Mouse (Mus musculus): Measurements from ENCODE around the gene Dhrs4. TPM values are rescaled to one million over a fixed set of nuclear protein-coding genes. Genes with fewer than 3 reads are reported as not detected.
A peak's percentile ranks its signal among the peaks of the same experiment; 100 is the strongest.

Dhrs4 gene
- total RNA-seq (2014; rRNA removed) (15.8 and 18.4 TPM in 2 replicates), polyA plus RNA-seq (2015; fragmentation: Nextera tagmentation; extraction: Ambion mirVana) (28.1 and 29.6 TPM in 2 replicates)

- peak within 1 kb of the TSS; percentile 42 for H3K4me3 ChIP-seq (ENCODE audit: low read length)
- no peaks in the 10 kb centered on the region for H3K27me3 ChIP-seq (ENCODE audit: insufficient read depth, low read length)
- WGBS, result 2% methylated on average over 38 of the region's 38 CpGs
- H3K9me3 ChIP-seq (ENCODE audit: low read length), result no peaks in the 10 kb centered on the region
- peak; percentile 74 for TF ChIP-seq CTCF (IDR thresholded peaks at IDR 0.05; ENCODE audit: low read depth)
- H3K27ac ChIP-seq, result peak within 1 kb of the TSS; percentile 45; the same call in 1 of the 2 replicates
- H3K4me2 ChIP-seq (ENCODE audit: low read depth, low read length), result peak within 1 kb of the TSS; percentile 61
- peak within 1 kb of the TSS; percentile 51 for H3K9ac ChIP-seq (replicated peaks; ENCODE audit: low read length)
- no peaks in the 10 kb centered on the region for H3K4me1 ChIP-seq (ENCODE audit: insufficient read depth, low read length)
- ATAC-seq (peak; percentile 95), DNase-seq (ENCODE audit: low spot score) (peak; percentile 87)
- no peaks in the 10 kb centered on the region for H3K36me3 ChIP-seq (ENCODE audit: insufficient read depth, low read length)
Observed at GRCm38 (mm10) chr14:55478651-55479599, at the start of gene Dhrs4. Gene Dhrs4, plus strand, starts transcription at chr14:55478758.

GRCm38 (mm10) chr14:55430255-55430654 is 48.3 kb upstream of the Dhrs4 start:
- H3K36me3 ChIP-seq (ENCODE audit: insufficient read depth, low read length), result no peaks in the 10 kb centered on the region
- 92% methylated on average over 4 of the region's 4 CpGs for WGBS
- no peak for TF ChIP-seq CTCF (IDR thresholded peaks at IDR 0.05; ENCODE audit: low read depth)
- no peak for ATAC-seq
- no peaks in the 10 kb centered on the region for H3K27me3 ChIP-seq (ENCODE audit: insufficient read depth, low read length)
- H3K9ac ChIP-seq (replicated peaks; ENCODE audit: low read length), result no peak overlapping the region
- H3K9me3 ChIP-seq (ENCODE audit: low read length), result no peaks in the 10 kb centered on the region
- H3K4me3 ChIP-seq (ENCODE audit: low read length), result no peak overlapping the region
- H3K27ac ChIP-seq, result no peak overlapping the region
- H3K4me1 ChIP-seq (ENCODE audit: insufficient read depth, low read length), result no peaks in the 10 kb centered on the region
- no peak for DNase-seq (ENCODE audit: low spot score)
- no peak overlapping the region for H3K4me2 ChIP-seq (ENCODE audit: low read depth, low read length)

- 77% methylated on average over 1 of the region's 1 CpGs for WGBS
Observed at GRCm38 (mm10) chr14:55433052-55433451, 45.5 kb upstream of the Dhrs4 start.

GRCm38 (mm10) chr14:55434825-55435224 is 43.7 kb upstream of the Dhrs4 start:
- H3K4me3 ChIP-seq (ENCODE audit: low read length), result no peak overlapping the region
- H3K27ac ChIP-seq, result no peak overlapping the region
- H3K4me2 ChIP-seq (ENCODE audit: low read depth, low read length), result no peak overlapping the region
- no peaks in the 10 kb centered on the region for H3K36me3 ChIP-seq (ENCODE audit: insufficient read depth, low read length)
- WGBS, result 82% methylated on average over 3 of the region's 3 CpGs
- no peak overlapping the region for H3K9ac ChIP-seq (replicated peaks; ENCODE audit: low read length)
- ATAC-seq (no peak), DNase-seq (ENCODE audit: low spot score) (no peak)
- no peak for TF ChIP-seq CTCF (IDR thresholded peaks at IDR 0.05; ENCODE audit: low read depth)
- no peaks in the 10 kb centered on the region for H3K27me3 ChIP-seq (ENCODE audit: insufficient read depth, low read length)
- H3K9me3 ChIP-seq (ENCODE audit: low read length), result no peaks in the 10 kb centered on the region
- no peaks in the 10 kb centered on the region for H3K4me1 ChIP-seq (ENCODE audit: insufficient read depth, low read length)

More at GRCm38 (mm10) chr14:55433052-55433451, 45.5 kb upstream of the Dhrs4 start:
- ATAC-seq, result no peak
- H3K4me2 ChIP-seq (ENCODE audit: low read depth, low read length), result no peak overlapping the region
- no peaks in the 10 kb centered on the region for H3K36me3 ChIP-seq (ENCODE audit: insufficient read depth, low read length)
- no peak overlapping the region for H3K27ac ChIP-seq
- H3K4me3 ChIP-seq (ENCODE audit: low read length), result no peak overlapping the region
- no peak for DNase-seq (ENCODE audit: low spot score)
- no peak for TF ChIP-seq CTCF (IDR thresholded peaks at IDR 0.05; ENCODE audit: low read depth)
- no peak overlapping the region for H3K9ac ChIP-seq (replicated peaks; ENCODE audit: low read length)
- H3K4me1 ChIP-seq (ENCODE audit: insufficient read depth, low read length), result no peaks in the 10 kb centered on the region
- no peaks in the 10 kb centered on the region for H3K27me3 ChIP-seq (ENCODE audit: insufficient read depth, low read length)
- H3K9me3 ChIP-seq (ENCODE audit: low read length), result no peaks in the 10 kb centered on the region

GRCm38 (mm10) chr14:55437118-55437517 is 41.4 kb upstream of the Dhrs4 start:
- Histone ChIP-seq H3K27me3 (ENCODE audit: insufficient read depth, low read length) (no peaks in the 10 kb centered on the region), H3K9me3 (ENCODE audit: low read length) (no peaks in the 10 kb centered on the region), H3K4me1 (ENCODE audit: insufficient read depth, low read length) (no peaks in the 10 kb centered on the region), H3K36me3 (ENCODE audit: insufficient read depth, low read length) (no peaks in the 10 kb centered on the region), H3K4me3 (ENCODE audit: low read length) (no peak overlapping the region), H3K9ac (replicated peaks; ENCODE audit: low read length) (no peak overlapping the region), H3K4me2 (ENCODE audit: low read depth, low read length) (no peak overlapping the region), H3K27ac (no peak overlapping the region)
- 92% methylated on average over 8 of the region's 8 CpGs for WGBS
- DNase-seq (ENCODE audit: low spot score) (no peak), ATAC-seq (no peak)
- no peak for TF ChIP-seq CTCF (IDR thresholded peaks at IDR 0.05; ENCODE audit: low read depth)

- 29% methylated on average over 6 of the region's 6 CpGs for WGBS
- peak; percentile 79 for TF ChIP-seq CTCF (IDR thresholded peaks at IDR 0.05; ENCODE audit: low read depth)
- Histone ChIP-seq H3K27ac (no peak overlapping the region), H3K4me2 (ENCODE audit: low read depth, low read length) (no peak overlapping the region), H3K4me3 (ENCODE audit: low read length) (no peak overlapping the region), H3K9ac (replicated peaks; ENCODE audit: low read length) (no peak overlapping the region), H3K4me1 (ENCODE audit: insufficient read depth, low read length) (no peaks in the 10 kb centered on the region), H3K9me3 (ENCODE audit: low read length) (no peaks in the 10 kb centered on the region), H3K27me3 (ENCODE audit: insufficient read depth, low read length) (no peaks in the 10 kb centered on the region), H3K36me3 (ENCODE audit: insufficient read depth, low read length) (no peaks in the 10 kb centered on the region)
- DNase-seq (ENCODE audit: low spot score) (peak; percentile 35), ATAC-seq (0 out of 2 replicates have a peak, but pooled peaks have one; percentile 27)
Observed at GRCm38 (mm10) chr14:55438193-55438784, 40.3 kb upstream of the Dhrs4 start.

Measured in hindbrain, postnatal 0 days (tissue).